Mouse (Mus musculus): Measurements from ENCODE around the gene Gm49368.

DNA sequence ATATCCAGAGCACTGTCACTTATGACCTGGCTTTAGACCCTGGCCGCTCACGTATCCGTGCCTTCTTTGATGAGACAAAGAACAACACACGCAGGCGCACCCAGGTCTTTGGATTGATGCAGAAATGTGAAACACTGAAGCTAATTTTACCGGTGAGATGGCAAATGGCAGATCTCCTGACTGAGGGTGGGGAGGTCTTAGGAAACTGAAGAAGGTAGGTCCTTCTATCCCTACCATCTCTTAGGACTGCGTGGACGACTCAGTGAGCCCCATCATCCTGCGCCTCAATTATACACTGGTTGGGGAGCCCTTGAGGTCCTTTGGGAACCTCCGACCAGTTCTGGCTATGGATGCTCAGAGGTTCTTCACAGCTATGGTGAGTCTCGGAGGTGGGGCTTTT is 49.6 kb downstream of the Gm49368 start:
- TF ChIP-seq POLR2A (IDR thresholded peaks at IDR 0.05; ENCODE audit: low read depth, low read length), result no peak
- no peak for TF ChIP-seq CTCF (conservative IDR thresholded peaks at IDR 0.05; ENCODE audit: insufficient read depth, insufficient read length, low read depth, low read length)

All from kidney, adult 2 months (tissue).